ENCODE assay signal across 9 mouse cellular contexts in the genomic region with DNA sequence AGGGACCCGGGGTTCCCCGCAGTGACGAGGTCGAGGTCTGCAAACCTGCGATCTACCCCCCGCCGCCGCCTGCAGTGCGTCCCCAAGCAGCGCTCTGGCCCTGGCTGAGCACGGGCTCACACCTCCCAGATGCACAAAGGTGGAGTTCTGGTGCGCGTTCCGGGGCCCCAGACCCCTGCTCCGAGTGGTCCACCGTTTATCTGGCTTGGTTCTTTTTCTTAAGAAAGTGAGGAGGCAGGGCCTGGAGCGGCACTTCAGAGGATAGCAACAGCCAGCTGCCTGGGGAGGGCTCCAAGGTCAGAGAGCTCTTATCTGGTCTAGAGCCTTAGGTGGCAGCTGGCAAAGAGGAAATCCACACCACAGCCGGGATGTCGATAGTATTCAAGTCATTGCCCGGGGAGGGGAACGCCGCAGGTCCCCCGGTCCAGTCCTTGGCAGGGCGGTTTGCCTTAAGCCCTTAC. TPM values are rescaled to one million over a fixed set of nuclear protein-coding genes. Genes with fewer than 3 reads are reported as not detected.
A peak's percentile ranks its signal among the peaks of the same experiment; 100 is the strongest.
DNase-seq lines count a peak whose midpoint lies in the region; ATAC-seq and TF ChIP-seq lines count a peak whose summit lies in the region.
"Had no signal": no experiment of that assay in that cellular context is flagged by ENCODE, and none has a peak within 500 bp of the region (broad histone marks: within the 10 kb centered on the region; RNA-seq: fewer than 3 reads in every experiment).

No protein-coding gene starts in this region.

- DNase-seq in gastrocnemius, adult 2 months, result no peak
- no peak for DNase-seq in gastrocnemius, postnatal 36 days
- peak; percentile 79 for DNase-seq in forebrain, embryonic 11.5 days (ENCODE audit: low spot score)
- no peak for DNase-seq in thymus, postnatal 10 days (ENCODE audit: low spot score in 2 of 2)
- DNase-seq in left cerebral cortex, postnatal 14 days (ENCODE audit: low spot score in 2 of 2), result no peak

- TF ChIP-seq CTCF in gastrocnemius, adult 2 months (IDR thresholded peaks at IDR 0.05), result no peak
- TF ChIP-seq CTCF in ES-Bruce4 (IDR thresholded peaks at IDR 0.05; ENCODE audit: low read depth, low read length), result no peak

- intact Hi-C loops in gastrocnemius, adult 2 months (cut with DNase I), result no loop called here
- intact Hi-C loops in gastrocnemius, postnatal 36 days (cut with DNase I), result no loop called here
- intact Hi-C loops in left cerebral cortex, postnatal 14 days (cut with DNase I), result no loop called here

- H3K9ac ChIP-seq in ES-Bruce4 (ENCODE audit: low read depth, poor library complexity, severe bottlenecking), result peak overlapping the region; percentile 81
- peak overlapping the region; percentile 76 for H3K9ac ChIP-seq in forebrain, embryonic 11.5 days (ENCODE audit: low read length)
- H3K9ac ChIP-seq in limb, embryonic 15.5 days, result no peak overlapping the region
- 0 out of 2 replicates have a peak overlapping the region, but pooled peaks have one; percentile 30 for H3K9ac ChIP-seq in stomach, embryonic 14.5 days (replicated peaks; ENCODE audit: low read depth, low read length)

- no peaks in the 10 kb centered on the region for H3K36me3 ChIP-seq in ES-Bruce4 (ENCODE audit: control insufficient read depth, insufficient read depth, low read length, poor library complexity, severe bottlenecking)
- H3K36me3 ChIP-seq in forebrain, embryonic 11.5 days (ENCODE audit: control insufficient read depth, insufficient read depth, low read length), result no peaks in the 10 kb centered on the region
- H3K36me3 ChIP-seq in limb, embryonic 15.5 days, result no peaks in the 10 kb centered on the region
- no peaks in the 10 kb centered on the region for H3K36me3 ChIP-seq in stomach, embryonic 14.5 days (ENCODE audit: control insufficient read depth, insufficient read depth, low read length)

- ATAC-seq in forebrain, embryonic 11.5 days (replicated peaks; ENCODE audit: low FRiP score), result peak; percentile 57
- no peak for ATAC-seq in limb, embryonic 15.5 days (ENCODE audit: insufficient number of reproducible peaks, low FRiP score, low TSS enrichment, low read depth)
- ATAC-seq in stomach, embryonic 14.5 days (ENCODE audit: insufficient number of reproducible peaks, insufficient read depth, low FRiP score, low read depth), result 0 out of 2 replicates have a peak, but pooled peaks have one; percentile 24

- TF ChIP-seq POLR2A in ES-Bruce4 (IDR thresholded peaks at IDR 0.05; ENCODE audit: insufficient read depth, low read length), result no peak

- TF ChIP-seq EP300 in ES-Bruce4 (IDR thresholded peaks at IDR 0.05; ENCODE audit: insufficient read depth, low read depth, low read length), result no peak

- H3K4me1 ChIP-seq in ES-Bruce4 (ENCODE audit: control insufficient read depth, insufficient read depth, low read length), result no peaks in the 10 kb centered on the region
- peaks cover 38% of the 10 kb centered on the region for H3K4me1 ChIP-seq in forebrain, embryonic 11.5 days (replicated peaks; ENCODE audit: control insufficient read depth, insufficient read depth, low read length)
- H3K4me1 ChIP-seq in limb, embryonic 15.5 days, result peaks cover 24% of the 10 kb centered on the region
- peaks cover 11% of the 10 kb centered on the region; the same call in 1 of the 2 replicates for H3K4me1 ChIP-seq in stomach, embryonic 14.5 days (ENCODE audit: control insufficient read depth, insufficient read depth, low read length)

- no peaks in the 10 kb centered on the region for H3K9me3 ChIP-seq in ES-Bruce4 (replicated peaks; ENCODE audit: control insufficient read depth, insufficient read depth, low read length, poor library complexity, severe bottlenecking)
- no peaks in the 10 kb centered on the region for H3K9me3 ChIP-seq in forebrain, embryonic 11.5 days (ENCODE audit: control insufficient read depth, low read length)
- no peaks in the 10 kb centered on the region for H3K9me3 ChIP-seq in limb, embryonic 15.5 days
- H3K9me3 ChIP-seq in stomach, embryonic 14.5 days (ENCODE audit: control insufficient read depth, low read depth, low read length), result no peaks in the 10 kb centered on the region

- H3K27me3 ChIP-seq in ES-Bruce4 (ENCODE audit: control insufficient read depth, insufficient read depth, low read length, poor library complexity, severe bottlenecking), result peaks cover 4% of the 10 kb centered on the region
- H3K27me3 ChIP-seq in forebrain, embryonic 11.5 days (ENCODE audit: control insufficient read depth, insufficient read depth, low read length), result peaks cover 12% of the 10 kb centered on the region
- peaks cover 86% of the 10 kb centered on the region for H3K27me3 ChIP-seq in limb, embryonic 15.5 days
- peaks cover 34% of the 10 kb centered on the region for H3K27me3 ChIP-seq in stomach, embryonic 14.5 days (ENCODE audit: control insufficient read depth, insufficient read depth, low read length)

- H3K4me2 ChIP-seq in forebrain, embryonic 11.5 days (ENCODE audit: low read depth, low read length, severe bottlenecking), result peak overlapping the region; percentile 97
- H3K4me2 ChIP-seq in limb, embryonic 15.5 days, result peak overlapping the region; percentile 98
- H3K4me2 ChIP-seq in stomach, embryonic 14.5 days (replicated peaks; ENCODE audit: low read depth, low read length), result peak overlapping the region; percentile 98

- peak overlapping the region; percentile 68 for H3K4me3 ChIP-seq in gastrocnemius, adult 2 months
- H3K4me3 ChIP-seq in ES-Bruce4 (ENCODE audit: low read depth, low read length), result peak overlapping the region; percentile 71
- peak overlapping the region; percentile 43 for H3K4me3 ChIP-seq in forebrain, embryonic 11.5 days (ENCODE audit: low read depth, low read length)
- H3K4me3 ChIP-seq in limb, embryonic 15.5 days, result peak overlapping the region; percentile 49
- H3K4me3 ChIP-seq in stomach, embryonic 14.5 days (ENCODE audit: low read depth, low read length), result peak overlapping the region; percentile 40

- under 1% methylated on average over 17 of the region's 24 CpGs for WGBS in forebrain, embryonic 11.5 days
- WGBS in limb, embryonic 15.5 days, result 2% methylated on average over 24 of the region's 24 CpGs
- WGBS in stomach, embryonic 14.5 days, result under 1% methylated on average over 24 of the region's 24 CpGs

- no peak overlapping the region for H3K27ac ChIP-seq in gastrocnemius, adult 2 months
- no peak overlapping the region for H3K27ac ChIP-seq in ES-Bruce4 (ENCODE audit: insufficient read depth, low read length)
- H3K27ac ChIP-seq in forebrain, embryonic 11.5 days (ENCODE audit: low read depth, low read length), result peak overlapping the region; percentile 85
- H3K27ac ChIP-seq in limb, embryonic 15.5 days, result no peak overlapping the region
- no peak overlapping the region for H3K27ac ChIP-seq in stomach, embryonic 14.5 days (ENCODE audit: low read length)

RNA-seq across cellular contexts. Expression of a gene that starts 32.3 kb away (rescaled TPM):
- not detected for total RNA-seq in gastrocnemius, adult 2 months (2021)
- total RNA-seq in gastrocnemius, postnatal 36 days (2021), result not detected
- polyA plus RNA-seq in ES-Bruce4 (2011; ENCODE audit: insufficient read depth, insufficient read length, low read depth, missing spikeins), result 0.18 and 0.32 TPM in 2 replicates
- 10.0 and 11.3 TPM in 2 replicates for polyA plus RNA-seq in forebrain, embryonic 11.5 days (2014; fragmentation: Nextera tagmentation; extraction: Ambion mirVana)
- polyA plus RNA-seq in limb, embryonic 15.5 days (2015; fragmentation: Nextera tagmentation; extraction: Ambion mirVana), result 0.06 TPM in 1 of 2 replicates, not detected in the other
- polyA plus RNA-seq in stomach, embryonic 14.5 days (2014; fragmentation: Nextera tagmentation; extraction: Ambion mirVana), result 0.10 and 0.12 TPM in 2 replicates
- total RNA-seq in left cerebral cortex, postnatal 14 days (2021), result 1 to 10 TPM; 9.0 to 9.1 TPM
- total RNA-seq: CH12.LX had no signal

RNA-seq across cellular contexts. Expression of a gene that starts 52.7 kb away (rescaled TPM):
- total RNA-seq in gastrocnemius, adult 2 months (2021), result 1 to 10 TPM in 1 of 2 experiments, under 1 TPM in 1; 0.69 to 1.6 TPM
- under 1 TPM; 0.36 to 0.91 TPM for total RNA-seq in gastrocnemius, postnatal 36 days (2021)
- polyA plus RNA-seq in ES-Bruce4 (2011; ENCODE audit: insufficient read depth, insufficient read length, low read depth, missing spikeins), result 2.6 and 3.0 TPM in 2 replicates
- polyA plus RNA-seq in forebrain, embryonic 11.5 days (2014; fragmentation: Nextera tagmentation; extraction: Ambion mirVana), result 1.0 and 1.4 TPM in 2 replicates
- 8.4 and 9.7 TPM in 2 replicates for polyA plus RNA-seq in limb, embryonic 15.5 days (2015; fragmentation: Nextera tagmentation; extraction: Ambion mirVana)
- polyA plus RNA-seq in stomach, embryonic 14.5 days (2014; fragmentation: Nextera tagmentation; extraction: Ambion mirVana), result 2.9 and 3.6 TPM in 2 replicates
- 1 to 10 TPM; 3.8 to 3.9 TPM for total RNA-seq in left cerebral cortex, postnatal 14 days (2021)

RNA-seq across cellular contexts. Expression of a gene that starts 56.3 kb away (rescaled TPM):
- 10 to 100 TPM; 24.3 to 28.7 TPM for total RNA-seq in gastrocnemius, adult 2 months (2021)
- total RNA-seq in gastrocnemius, postnatal 36 days (2021), result 10 to 100 TPM; 21.3 to 21.5 TPM
- 18.1 TPM in 2 replicates for polyA plus RNA-seq in ES-Bruce4 (2011; ENCODE audit: insufficient read depth, insufficient read length, low read depth, missing spikeins)
- polyA plus RNA-seq in forebrain, embryonic 11.5 days (2014; fragmentation: Nextera tagmentation; extraction: Ambion mirVana), result 14.3 and 15.0 TPM in 2 replicates
- polyA plus RNA-seq in limb, embryonic 15.5 days (2015; fragmentation: Nextera tagmentation; extraction: Ambion mirVana), result 11.3 and 12.3 TPM in 2 replicates
- 7.6 and 11.4 TPM in 2 replicates for polyA plus RNA-seq in stomach, embryonic 14.5 days (2014; fragmentation: Nextera tagmentation; extraction: Ambion mirVana)
- 10 to 100 TPM; 58.4 to 62.4 TPM for total RNA-seq in left cerebral cortex, postnatal 14 days (2021)
- total RNA-seq: CH12.LX had no signal
